Mouse (Mus musculus) kidney, adult 2 months (tissue): ENCODE data around the gene Rpl26.

ENCODE experiments used
- CTCF ChIP-seq: fragments of 200-500 bp; conservative IDR thresholded peaks from 2 replicates; pipeline ENCODE4 v1.5.1; 2011; ENCODE audit warnings: low read depth, mild to moderate bottlenecking, control low read depth, low read length, moderate library complexity, mixed read lengths; ENCODE audit not compliant: insufficient read depth, insufficient read length
- POLR2A ChIP-seq: fragments of 200-500 bp; IDR thresholded peaks from one replicate; pipeline ENCODE4 v1.6.1; 2011; ENCODE audit warnings: low read depth, low read length, control low read depth

DNA sequence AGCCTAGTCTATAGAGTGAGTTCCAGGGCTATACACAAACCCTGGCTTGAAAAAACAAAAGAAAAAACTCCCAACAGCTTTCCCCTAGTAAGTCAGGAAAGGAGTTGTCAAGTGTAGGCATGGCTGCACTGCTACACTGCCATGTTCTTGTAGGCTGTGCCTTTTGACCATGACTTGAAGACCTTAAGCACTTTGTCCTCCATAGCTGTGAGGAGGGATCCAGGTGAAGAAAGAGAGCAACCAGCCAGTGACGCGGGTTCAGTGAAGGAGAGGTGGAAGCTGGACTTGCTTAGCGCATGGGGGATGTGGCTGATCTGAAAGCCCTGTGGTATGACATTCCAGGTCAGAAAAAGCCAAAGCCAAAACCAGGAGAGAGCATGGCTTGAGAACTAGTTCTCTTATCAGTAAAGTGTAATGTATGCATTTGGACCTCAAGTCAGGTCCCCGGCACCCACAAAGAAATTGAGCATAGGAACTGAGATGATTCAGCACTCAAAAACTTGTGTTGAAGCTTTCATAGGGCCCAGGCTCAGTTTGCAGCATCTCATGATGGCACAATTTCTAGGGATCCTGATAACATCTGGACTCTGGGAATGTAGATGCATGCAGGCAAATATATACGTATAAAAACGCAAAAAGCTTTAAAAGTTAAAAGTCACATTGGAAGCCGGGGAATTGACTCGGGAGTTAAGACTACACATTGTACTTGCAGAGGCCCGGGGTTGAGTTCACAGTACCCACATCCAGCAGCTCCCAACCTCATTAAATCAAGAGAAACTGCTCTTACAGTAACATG is 4.5 kb downstream of the Rpl26 start:
- TF ChIP-seq POLR2A: no peak
- TF ChIP-seq CTCF: no peak
